Mouse (Mus musculus) megakaryocyte, embryonic 14.5 days (primary cell): Measurements from ENCODE around the gene Slc6a17. TPM values are rescaled to one million over a fixed set of nuclear protein-coding genes. Genes with fewer than 3 reads are reported as not detected.

Experiments used
- H3K27me3 ChIP-seq: replicated peaks from 2 replicates; pipeline ENCODE3; 2012; ENCODE audit warnings: inconsistent platforms
- H3K36me3 ChIP-seq: replicated peaks from 2 replicates; pipeline ENCODE3; 2012; ENCODE audit warnings: low read length, inconsistent platforms, mixed read lengths
- H3K4me1 ChIP-seq: 2 replicates; pipeline ENCODE4 v1.6.1; 2012; ENCODE audit warnings: inconsistent platforms
- H3K4me3 ChIP-seq: replicated peaks from 2 replicates; pipeline ENCODE3; 2012; ENCODE audit warnings: moderate library complexity, mild to moderate bottlenecking, inconsistent platforms
- H3K9me3 ChIP-seq: 2 replicates; pipeline ENCODE4 v1.6.1; 2012; ENCODE audit warnings: inconsistent platforms
- FLI1 ChIP-seq: IDR thresholded peaks from 2 replicates; pipeline ENCODE4 v1.6.1; 2012; ENCODE audit warnings: low read length, inconsistent platforms, mixed read lengths
- GATA1 ChIP-seq: IDR thresholded peaks from 3 replicates; pipeline ENCODE4 v1.6.1; 2012; ENCODE audit warnings: mixed read lengths, low read length, inconsistent platforms, borderline replicate concordance
- polyA plus RNA-seq: library from polyadenylated mRNA; stranded (reverse); fragments of >175 nt; gene quantifications from 2 replicates; pipeline ENCODE4 v1.2.3, GENCODE M21; 2012; ENCODE audit warnings: low replicate concordance; ENCODE audit not compliant: insufficient read depth

Gene Slc6a17
- polyA plus RNA-seq, 1 experiment = not detected

GRCm38 (mm10) chr3:107505464-107506367, 12.1 kb downstream of the Slc6a17 start:
- H3K4me3 ChIP-seq = no peak overlapping the region
- H3K4me1 ChIP-seq = no peaks in the 10 kb centered on the region
- H3K9me3 ChIP-seq = peaks cover 1% of the 10 kb centered on the region; the same call in 1 of the 2 replicates
- TF ChIP-seq FLI1 = no peak
- no peak for TF ChIP-seq GATA1
- peaks cover 41% of the 10 kb centered on the region for H3K27me3 ChIP-seq
- H3K36me3 ChIP-seq = no peaks in the 10 kb centered on the region

- no peak overlapping the region for H3K4me3 ChIP-seq
- peaks cover 38% of the 10 kb centered on the region for H3K27me3 ChIP-seq
- no peaks in the 10 kb centered on the region for H3K4me1 ChIP-seq
- no peaks in the 10 kb centered on the region for H3K36me3 ChIP-seq
- no peak for TF ChIP-seq FLI1
- TF ChIP-seq GATA1 = no peak
- peaks cover 10% of the 10 kb centered on the region for H3K9me3 ChIP-seq
Observed at GRCm38 (mm10) chr3:107504542-107504941, 13.3 kb downstream of the Slc6a17 start.

- Histone ChIP-seq H3K27me3 (peaks cover 41% of the 10 kb centered on the region), H3K4me3 (no peak overlapping the region), H3K36me3 (no peaks in the 10 kb centered on the region), H3K9me3 (peaks cover 12% of the 10 kb centered on the region), H3K4me1 (no peaks in the 10 kb centered on the region)
- no peak for TF ChIP-seq FLI1
- TF ChIP-seq GATA1 = no peak
Observed at GRCm38 (mm10) chr3:107503716-107504115, 14.1 kb downstream of the Slc6a17 start.

GRCm38 (mm10) chr3:107501702-107502151, 16.1 kb downstream of the Slc6a17 start:
- peaks cover 12% of the 10 kb centered on the region for H3K9me3 ChIP-seq
- TF ChIP-seq GATA1 = no peak
- TF ChIP-seq FLI1 = no peak
- H3K4me3 ChIP-seq = no peak overlapping the region
- no peaks in the 10 kb centered on the region for H3K36me3 ChIP-seq
- H3K27me3 ChIP-seq = peaks cover 40% of the 10 kb centered on the region
- H3K4me1 ChIP-seq = no peaks in the 10 kb centered on the region

- TF ChIP-seq GATA1 (no peak), FLI1 (no peak)
- Histone ChIP-seq H3K27me3 (peaks cover 43% of the 10 kb centered on the region), H3K9me3 (peaks cover 12% of the 10 kb centered on the region), H3K4me3 (no peak overlapping the region), H3K4me1 (no peaks in the 10 kb centered on the region), H3K36me3 (no peaks in the 10 kb centered on the region)
Observed at GRCm38 (mm10) chr3:107500301-107500700, 17.5 kb downstream of the Slc6a17 start.

GRCm38 (mm10) chr3:107496086-107496850, 21.6 kb downstream of the Slc6a17 start:
- Histone ChIP-seq H3K4me1 (no peaks in the 10 kb centered on the region), H3K36me3 (no peaks in the 10 kb centered on the region), H3K27me3 (peaks cover 52% of the 10 kb centered on the region), H3K9me3 (peaks cover 12% of the 10 kb centered on the region), H3K4me3 (no peak overlapping the region)
- TF ChIP-seq GATA1 = no peak
- no peak for TF ChIP-seq FLI1

- Histone ChIP-seq H3K27me3 (peaks cover 57% of the 10 kb centered on the region), H3K9me3 (peaks cover 9% of the 10 kb centered on the region), H3K4me1 (no peaks in the 10 kb centered on the region), H3K36me3 (no peaks in the 10 kb centered on the region), H3K4me3 (no peak overlapping the region)
- TF ChIP-seq FLI1 (no peak), GATA1 (no peak)
Observed at GRCm38 (mm10) chr3:107495524-107495923, 22.3 kb downstream of the Slc6a17 start.

- H3K27me3 ChIP-seq = peaks cover 57% of the 10 kb centered on the region
- H3K36me3 ChIP-seq = no peaks in the 10 kb centered on the region
- no peaks in the 10 kb centered on the region for H3K4me1 ChIP-seq
- no peaks in the 10 kb centered on the region for H3K9me3 ChIP-seq
- no peak for TF ChIP-seq GATA1
- TF ChIP-seq FLI1 = no peak
- no peak overlapping the region for H3K4me3 ChIP-seq
Observed at GRCm38 (mm10) chr3:107491459-107491858, 26.4 kb downstream of the Slc6a17 start.

- Histone ChIP-seq H3K4me1 (peaks cover 6% of the 10 kb centered on the region; the same call in 1 of the 2 replicates), H3K4me3 (no peak overlapping the region), H3K9me3 (no peaks in the 10 kb centered on the region), H3K27me3 (peaks cover 55% of the 10 kb centered on the region), H3K36me3 (no peaks in the 10 kb centered on the region)
- TF ChIP-seq FLI1 (no peak), GATA1 (no peak)
Observed at GRCm38 (mm10) chr3:107488637-107489036, 29.2 kb downstream of the Slc6a17 start.
